Mouse (Mus musculus): Measurements from ENCODE around the gene Dcaf8. TPM values are rescaled to one million over a fixed set of nuclear protein-coding genes. Genes with fewer than 3 reads are reported as not detected.
A peak's percentile ranks its signal among the peaks of the same experiment; 100 is the strongest.

Dcaf8 gene
- polyA plus RNA-seq, 1 experiment: 73.2 TPM

DNA sequence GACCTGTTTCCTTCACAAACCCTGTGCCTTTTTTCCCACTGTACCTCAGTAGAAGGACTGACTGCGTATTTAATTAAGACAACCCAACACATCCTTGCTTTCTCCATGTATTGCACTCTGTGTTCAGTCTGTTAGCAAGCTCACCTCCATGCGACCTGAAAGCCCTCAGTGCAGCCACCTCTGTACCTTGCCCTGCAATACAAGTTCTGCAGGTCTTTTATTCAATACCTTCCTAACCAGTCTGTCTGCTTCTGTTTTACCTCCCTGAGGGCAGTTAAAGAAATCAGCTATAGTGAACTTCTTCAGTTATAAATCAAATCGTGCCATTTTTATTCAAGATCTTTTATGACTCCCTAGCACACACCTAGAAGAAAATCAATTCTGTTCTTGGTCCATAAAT is 6.4 kb upstream of the Dcaf8 start:
- Histone ChIP-seq H3K4me3 (ENCODE audit: insufficient read depth, low read length) (no peak overlapping the region), H3K4me1 (ENCODE audit: control insufficient read depth, insufficient read depth, low read length) (no peaks in the 10 kb centered on the region), H3K27ac (ENCODE audit: insufficient read depth, low read depth, low read length) (no peak overlapping the region)
- TF ChIP-seq CTCF (IDR thresholded peaks at IDR 0.05; ENCODE audit: low read depth, low read length): no peak
- TF ChIP-seq POLR2A (IDR thresholded peaks at IDR 0.05; ENCODE audit: borderline replicate concordance, low read depth, low read length): no peak

DNA sequence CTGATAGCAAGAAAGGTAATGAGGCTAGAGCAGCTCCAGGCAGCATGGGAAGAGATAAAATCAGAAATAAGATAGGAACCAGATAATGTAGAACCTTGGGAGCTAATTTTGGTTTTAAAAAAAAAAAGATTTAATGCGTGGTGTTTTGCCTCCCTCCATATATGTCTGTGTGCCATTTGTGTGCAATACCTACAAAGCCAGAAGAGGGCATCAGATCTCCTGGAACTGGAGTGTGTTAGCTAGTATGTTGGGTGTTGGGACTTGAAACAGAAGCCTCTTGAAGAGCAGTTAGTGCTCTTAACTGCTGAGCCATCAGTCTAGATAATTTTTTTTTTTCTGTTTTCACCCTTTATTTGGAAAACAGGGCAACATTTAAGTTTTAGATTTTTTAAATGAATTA is 4.3 kb upstream of the Dcaf8 start:
- no peak overlapping the region for H3K27ac ChIP-seq (ENCODE audit: insufficient read depth, low read depth, low read length)
- H3K4me3 ChIP-seq (ENCODE audit: insufficient read depth, low read length): no peak overlapping the region
- TF ChIP-seq CTCF (IDR thresholded peaks at IDR 0.05; ENCODE audit: low read depth, low read length) (no peak), POLR2A (IDR thresholded peaks at IDR 0.05; ENCODE audit: borderline replicate concordance, low read depth, low read length) (no peak)
- H3K4me1 ChIP-seq (ENCODE audit: control insufficient read depth, insufficient read depth, low read length): peaks cover 5% of the 10 kb centered on the region

DNA sequence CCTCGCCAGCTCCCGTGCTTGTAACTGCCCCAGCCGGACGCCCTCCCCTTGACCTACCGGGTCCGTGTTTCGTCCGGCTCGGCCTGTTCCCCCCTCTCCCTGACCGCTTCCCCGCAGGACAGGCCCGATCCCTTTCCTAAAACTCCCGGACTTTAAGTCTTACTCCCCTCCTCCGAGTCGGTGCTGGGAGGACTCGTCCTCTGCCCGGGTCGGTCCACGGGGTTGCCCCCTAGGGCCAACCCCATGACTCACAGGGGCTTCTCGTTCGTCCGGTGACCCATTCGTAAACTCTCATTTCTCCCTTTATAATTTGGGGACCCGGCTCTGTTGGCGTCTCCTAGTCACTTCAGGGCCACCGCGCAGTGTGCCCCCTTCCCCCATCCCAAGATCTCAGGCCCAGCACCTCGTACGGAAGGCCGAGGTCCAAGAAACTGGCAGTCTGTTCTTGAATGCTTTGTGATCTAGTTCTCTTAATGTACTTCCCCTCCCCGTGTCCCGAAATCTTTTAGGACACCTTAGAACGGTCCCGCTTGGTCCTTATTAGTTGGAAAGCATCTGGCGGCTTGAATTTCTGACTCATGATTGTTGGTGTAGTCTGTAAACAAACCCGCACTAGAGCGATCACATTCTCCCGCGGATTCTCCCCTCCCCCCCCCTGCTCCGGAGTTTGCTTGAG is 533 bp downstream of the Dcaf8 start:
- H3K4me3 ChIP-seq (ENCODE audit: insufficient read depth, low read length): peak overlapping the region; percentile 71
- TF ChIP-seq POLR2A (IDR thresholded peaks at IDR 0.05; ENCODE audit: borderline replicate concordance, low read depth, low read length): no peak
- no peak for TF ChIP-seq CTCF (IDR thresholded peaks at IDR 0.05; ENCODE audit: low read depth, low read length)
- H3K4me1 ChIP-seq (ENCODE audit: control insufficient read depth, insufficient read depth, low read length): peaks cover 10% of the 10 kb centered on the region
- peak overlapping the region; percentile 84 for H3K27ac ChIP-seq (ENCODE audit: insufficient read depth, low read depth, low read length)

DNA sequence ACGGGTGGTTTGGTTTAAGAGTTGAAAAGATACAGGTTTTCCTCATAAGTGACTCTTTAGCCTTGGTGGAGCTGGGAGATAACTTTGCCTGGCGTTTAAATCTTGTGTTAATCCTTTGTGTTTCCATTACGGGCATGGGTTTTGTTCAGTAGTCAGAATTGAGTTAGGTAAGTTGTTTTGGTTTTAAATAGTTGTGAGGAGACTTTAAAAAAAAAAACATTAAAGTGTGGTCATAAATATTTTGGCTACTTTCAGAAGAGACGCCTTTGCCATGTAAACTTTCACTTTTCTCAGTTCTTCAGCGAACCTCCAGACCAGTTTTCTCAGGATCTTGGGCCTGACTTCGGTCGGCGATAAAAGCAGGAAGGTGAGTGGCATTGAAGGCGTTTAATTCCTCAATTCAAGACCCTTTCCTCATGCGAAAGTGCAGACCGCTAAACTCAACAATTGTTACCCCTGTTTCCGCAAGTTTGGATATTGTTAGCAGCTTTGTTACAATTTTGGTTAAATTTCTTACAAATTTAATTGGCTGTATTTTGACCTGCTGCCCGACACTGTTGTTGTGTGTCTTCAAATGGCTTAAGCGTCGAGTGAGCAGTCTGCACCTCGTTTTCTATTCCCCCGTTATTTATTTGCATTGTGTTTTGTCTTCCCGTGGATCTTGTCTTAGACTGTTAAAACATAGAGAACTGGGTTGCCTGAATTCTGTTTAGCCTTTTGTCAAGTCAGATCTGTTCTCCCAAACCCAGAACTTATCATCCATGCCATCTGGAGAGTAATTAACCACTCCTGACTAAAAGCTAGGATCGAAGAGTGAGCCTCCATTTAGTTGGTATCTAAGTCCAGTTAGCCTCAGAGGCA is 1.3 kb downstream of the Dcaf8 start:
- no peak for TF ChIP-seq POLR2A (IDR thresholded peaks at IDR 0.05; ENCODE audit: borderline replicate concordance, low read depth, low read length)
- TF ChIP-seq CTCF (IDR thresholded peaks at IDR 0.05; ENCODE audit: low read depth, low read length): no peak
- Histone ChIP-seq H3K4me1 (ENCODE audit: control insufficient read depth, insufficient read depth, low read length) (peaks cover 11% of the 10 kb centered on the region), H3K4me3 (ENCODE audit: insufficient read depth, low read length) (peak overlapping the region; percentile 71), H3K27ac (ENCODE audit: insufficient read depth, low read depth, low read length) (peak overlapping the region; percentile 84)

DNA sequence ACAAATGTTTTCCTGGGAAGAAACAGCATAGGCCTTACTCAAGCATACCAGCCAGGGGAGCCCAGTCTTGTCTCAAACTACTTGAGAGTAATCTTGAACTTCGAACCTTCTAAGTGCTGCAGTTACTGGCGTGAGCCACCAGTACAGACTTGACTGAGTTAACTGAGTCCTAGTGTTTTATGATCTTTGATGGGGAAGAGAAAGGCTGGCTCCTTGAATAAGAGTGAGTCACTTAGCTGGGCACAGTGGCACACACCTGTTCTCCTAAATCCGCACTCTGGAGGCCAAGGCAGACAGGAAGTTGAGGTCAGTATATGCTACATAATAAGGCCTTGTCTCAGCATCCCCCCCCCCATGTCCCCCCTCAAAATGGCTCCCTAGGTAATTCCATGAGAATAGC is 6.7 kb downstream of the Dcaf8 start:
- TF ChIP-seq CTCF (IDR thresholded peaks at IDR 0.05; ENCODE audit: low read depth, low read length): no peak
- no peak for TF ChIP-seq POLR2A (IDR thresholded peaks at IDR 0.05; ENCODE audit: borderline replicate concordance, low read depth, low read length)
- H3K27ac ChIP-seq (ENCODE audit: insufficient read depth, low read depth, low read length): no peak overlapping the region
- H3K4me1 ChIP-seq (ENCODE audit: control insufficient read depth, insufficient read depth, low read length): peaks cover 7% of the 10 kb centered on the region; the same call in 1 of the 2 replicates
- no peak overlapping the region for H3K4me3 ChIP-seq (ENCODE audit: insufficient read depth, low read length)

DNA sequence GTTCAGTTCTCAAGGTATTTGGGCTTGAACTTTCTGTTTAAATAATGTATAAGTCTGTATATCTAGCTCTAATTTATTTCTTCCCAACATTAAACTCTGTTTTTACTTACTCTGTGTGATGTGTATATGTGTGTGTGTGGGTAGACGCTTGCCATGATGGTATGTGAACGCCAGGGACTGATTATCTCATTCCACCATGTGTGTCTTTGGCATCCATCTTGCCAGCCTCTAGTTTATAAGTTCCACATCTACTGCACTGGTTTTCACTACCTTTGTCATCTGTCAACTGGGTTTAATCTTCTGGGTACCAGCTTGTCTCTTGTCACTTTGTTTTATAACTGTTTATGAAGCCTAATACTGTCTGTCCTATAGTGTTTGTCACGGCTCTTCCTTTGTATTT is 7.6 kb downstream of the Dcaf8 start:
- TF ChIP-seq POLR2A (IDR thresholded peaks at IDR 0.05; ENCODE audit: borderline replicate concordance, low read depth, low read length): no peak
- no peak for TF ChIP-seq CTCF (IDR thresholded peaks at IDR 0.05; ENCODE audit: low read depth, low read length)
- no peak overlapping the region for H3K27ac ChIP-seq (ENCODE audit: insufficient read depth, low read depth, low read length)
- H3K4me3 ChIP-seq (ENCODE audit: insufficient read depth, low read length): no peak overlapping the region
- peaks cover 5% of the 10 kb centered on the region; the same call in 1 of the 2 replicates for H3K4me1 ChIP-seq (ENCODE audit: control insufficient read depth, insufficient read depth, low read length)

DNA sequence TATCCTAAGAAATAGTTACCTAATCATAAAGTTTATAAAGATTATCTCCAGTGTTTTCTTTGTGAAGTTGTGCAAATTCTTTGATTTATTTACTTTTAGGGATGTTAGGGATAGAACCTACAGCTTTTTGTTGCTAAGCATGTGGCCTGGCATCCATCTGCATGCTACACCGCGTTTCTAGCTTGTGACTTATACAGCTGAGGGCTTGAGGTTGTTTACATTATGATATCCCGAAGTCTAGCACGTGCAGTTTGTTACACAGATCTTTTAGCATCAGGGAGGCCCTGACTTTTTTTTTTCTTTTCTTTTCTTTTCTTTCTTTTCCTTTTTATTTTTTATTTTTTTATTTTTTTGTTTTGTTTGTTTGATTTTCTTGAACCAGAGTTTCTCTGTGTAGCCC is 12.1 kb downstream of the Dcaf8 start:
- TF ChIP-seq POLR2A (IDR thresholded peaks at IDR 0.05; ENCODE audit: borderline replicate concordance, low read depth, low read length) (no peak), CTCF (IDR thresholded peaks at IDR 0.05; ENCODE audit: low read depth, low read length) (no peak)
- Histone ChIP-seq H3K4me1 (ENCODE audit: control insufficient read depth, insufficient read depth, low read length) (peaks cover 7% of the 10 kb centered on the region), H3K4me3 (ENCODE audit: insufficient read depth, low read length) (no peak overlapping the region), H3K27ac (ENCODE audit: insufficient read depth, low read depth, low read length) (no peak overlapping the region)

DNA sequence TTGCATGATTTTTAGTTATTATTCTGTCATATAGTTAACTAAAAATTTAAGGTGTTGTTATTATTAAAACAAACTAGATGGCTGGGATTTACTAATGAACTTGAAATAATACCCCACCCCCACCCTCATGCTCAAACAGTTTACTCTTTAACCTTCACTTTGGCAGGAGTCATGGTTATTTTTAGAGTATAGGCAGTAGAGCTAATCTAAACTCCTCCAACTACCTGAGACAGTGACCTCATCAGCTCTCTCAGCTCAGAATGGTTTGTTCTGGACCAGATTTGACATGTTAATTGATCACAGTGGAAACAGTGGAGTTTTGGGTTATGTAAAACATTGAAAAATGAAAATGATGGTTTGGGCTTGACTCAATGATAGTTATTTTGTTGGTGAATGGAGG is 12.6 kb downstream of the Dcaf8 start:
- no peak overlapping the region for H3K27ac ChIP-seq (ENCODE audit: insufficient read depth, low read depth, low read length)
- H3K4me3 ChIP-seq (ENCODE audit: insufficient read depth, low read length): no peak overlapping the region
- peaks cover 7% of the 10 kb centered on the region for H3K4me1 ChIP-seq (ENCODE audit: control insufficient read depth, insufficient read depth, low read length)
- no peak for TF ChIP-seq POLR2A (IDR thresholded peaks at IDR 0.05; ENCODE audit: borderline replicate concordance, low read depth, low read length)
- no peak for TF ChIP-seq CTCF (IDR thresholded peaks at IDR 0.05; ENCODE audit: low read depth, low read length)

DNA sequence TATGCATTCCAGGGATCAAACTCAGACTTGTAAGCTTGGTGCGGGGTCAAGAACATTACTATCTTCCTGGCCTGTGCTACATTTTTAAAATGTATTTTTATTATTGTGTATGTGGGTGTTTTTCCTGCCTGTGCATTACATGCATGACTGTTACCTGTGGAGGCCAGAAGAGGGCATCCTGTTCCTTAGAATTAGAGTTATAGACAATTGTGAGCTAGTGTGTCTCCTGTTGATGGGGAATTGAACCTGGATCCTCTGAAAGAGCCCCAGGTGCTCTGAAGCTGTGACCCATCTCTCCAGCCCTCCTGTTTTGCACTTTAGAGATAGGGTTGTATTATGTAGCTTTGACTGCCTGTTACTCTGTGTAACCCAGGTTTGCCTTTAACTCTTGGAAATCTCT is 14.1 kb downstream of the Dcaf8 start:
- no peak overlapping the region for H3K27ac ChIP-seq (ENCODE audit: insufficient read depth, low read depth, low read length)
- H3K4me1 ChIP-seq (ENCODE audit: control insufficient read depth, insufficient read depth, low read length): peaks cover 7% of the 10 kb centered on the region
- TF ChIP-seq POLR2A (IDR thresholded peaks at IDR 0.05; ENCODE audit: borderline replicate concordance, low read depth, low read length) (no peak), CTCF (IDR thresholded peaks at IDR 0.05; ENCODE audit: low read depth, low read length) (no peak)
- H3K4me3 ChIP-seq (ENCODE audit: insufficient read depth, low read length): no peak overlapping the region

DNA sequence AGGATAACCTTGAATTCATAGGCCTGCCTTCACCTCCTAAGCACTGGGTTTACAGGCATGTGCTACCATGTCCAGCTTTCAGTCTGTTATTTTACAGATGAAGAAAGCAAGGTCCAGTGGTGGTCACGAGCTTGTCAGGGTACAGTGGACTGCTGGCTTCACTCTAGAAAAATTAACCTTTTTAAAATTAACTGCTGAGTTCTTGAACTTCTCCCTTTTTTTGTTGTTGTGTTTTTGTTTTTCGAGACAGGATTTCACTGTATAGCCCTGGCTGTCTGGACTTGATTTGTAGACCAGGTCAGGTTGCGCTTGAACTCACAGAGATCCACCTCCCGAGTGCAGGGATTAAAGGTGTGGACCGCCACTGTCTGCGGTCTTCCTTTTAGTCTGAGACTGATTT is 15.1 kb downstream of the Dcaf8 start:
- Histone ChIP-seq H3K4me1 (ENCODE audit: control insufficient read depth, insufficient read depth, low read length) (peaks cover 7% of the 10 kb centered on the region), H3K4me3 (ENCODE audit: insufficient read depth, low read length) (no peak overlapping the region), H3K27ac (ENCODE audit: insufficient read depth, low read depth, low read length) (no peak overlapping the region)
- no peak for TF ChIP-seq CTCF (IDR thresholded peaks at IDR 0.05; ENCODE audit: low read depth, low read length)

All from bone marrow macrophage, adult 2 months (primary cell).